Mouse (Mus musculus) 3T3-L1 (cell line): ENCODE results near the gene Prodh2.
A peak's percentile ranks its signal among the peaks of the same experiment; 100 is the strongest.
"Not testable (repeated sequence)": the region's sequence is repeated elsewhere in the genome, so short reads cannot be mapped to it uniquely, and the experiment has no call there.

ENCODE experiments used
- DNase-seq: peaks from one replicate; pipeline ENCODE4 v3.0.0-alpha.2; 2015; ENCODE audit warnings: low read depth, low spot score

The Prodh2 gene

DNA sequence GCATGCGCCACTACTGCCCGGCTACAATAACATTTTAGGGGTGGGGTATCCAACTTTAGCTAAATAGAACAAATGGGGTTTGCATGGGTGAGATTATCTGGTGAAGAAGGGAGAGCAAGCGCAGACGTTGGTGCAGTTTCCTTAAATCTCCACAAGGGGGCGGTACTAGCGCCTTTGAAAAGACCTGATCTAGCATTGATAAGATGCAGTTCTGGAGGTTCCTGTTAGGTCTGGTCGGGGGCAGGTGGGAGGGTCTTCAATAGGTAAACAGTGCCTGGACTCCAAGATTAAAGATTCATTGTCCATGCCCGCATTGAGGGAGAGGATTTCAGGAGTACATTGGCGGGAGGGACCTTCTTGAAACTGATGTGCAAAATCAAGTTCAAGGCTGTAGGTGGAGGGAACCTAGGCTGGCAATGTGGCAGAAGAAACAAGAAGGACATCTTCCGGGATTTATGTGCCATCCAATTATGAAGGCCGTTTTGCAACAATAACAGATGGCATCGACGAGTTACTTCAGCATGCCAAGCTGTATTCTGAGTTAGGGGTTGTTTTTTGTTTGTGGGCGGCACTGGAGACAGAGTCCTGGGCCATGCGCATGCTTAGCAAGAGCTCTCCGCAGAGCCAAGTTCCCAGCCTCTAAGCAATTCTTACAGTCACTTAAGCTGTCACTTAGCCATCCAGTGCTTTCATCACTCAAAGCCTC lies 3.0 kb upstream of the Prodh2 start:
- peak; percentile 56 for DNase-seq

GRCm38 (mm10) chr7:30490957-30491307 lies 2.5 kb upstream of the Prodh2 start:
- DNase-seq, result peak; percentile 5

- DNase-seq, result peak; percentile 79
Observed at GRCm38 (mm10) chr7:30492765-30493164, 657 bp upstream of the Prodh2 start.

GRCm38 (mm10) chr7:30495506-30496042 lies 2.2 kb downstream of the Prodh2 start:
- DNase-seq, result not testable (repeated sequence)

DNA sequence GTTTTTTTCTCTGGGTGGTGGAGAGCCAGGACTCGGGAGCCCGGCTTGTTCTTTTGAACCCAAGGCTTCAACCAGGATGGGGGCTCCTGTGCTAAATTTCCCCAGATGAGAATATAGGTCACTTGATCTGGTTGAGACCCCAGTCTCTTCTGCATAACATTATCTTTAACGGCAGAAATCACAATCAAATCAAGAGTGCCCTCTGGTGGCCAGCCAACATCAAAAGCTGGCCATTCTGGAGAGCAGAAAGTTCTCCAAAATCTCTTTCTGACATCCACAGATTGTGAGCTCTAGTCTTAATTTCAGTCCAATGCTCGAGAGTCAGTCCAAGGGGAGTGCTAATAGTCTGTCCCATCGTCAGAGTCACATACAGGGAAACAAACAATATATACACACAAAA lies 7.7 kb downstream of the Prodh2 start:
- not testable (repeated sequence) for DNase-seq

GRCm38 (mm10) chr7:30508061-30508460 lies 14.6 kb downstream of the Prodh2 start:
- DNase-seq, result no peak

DNA sequence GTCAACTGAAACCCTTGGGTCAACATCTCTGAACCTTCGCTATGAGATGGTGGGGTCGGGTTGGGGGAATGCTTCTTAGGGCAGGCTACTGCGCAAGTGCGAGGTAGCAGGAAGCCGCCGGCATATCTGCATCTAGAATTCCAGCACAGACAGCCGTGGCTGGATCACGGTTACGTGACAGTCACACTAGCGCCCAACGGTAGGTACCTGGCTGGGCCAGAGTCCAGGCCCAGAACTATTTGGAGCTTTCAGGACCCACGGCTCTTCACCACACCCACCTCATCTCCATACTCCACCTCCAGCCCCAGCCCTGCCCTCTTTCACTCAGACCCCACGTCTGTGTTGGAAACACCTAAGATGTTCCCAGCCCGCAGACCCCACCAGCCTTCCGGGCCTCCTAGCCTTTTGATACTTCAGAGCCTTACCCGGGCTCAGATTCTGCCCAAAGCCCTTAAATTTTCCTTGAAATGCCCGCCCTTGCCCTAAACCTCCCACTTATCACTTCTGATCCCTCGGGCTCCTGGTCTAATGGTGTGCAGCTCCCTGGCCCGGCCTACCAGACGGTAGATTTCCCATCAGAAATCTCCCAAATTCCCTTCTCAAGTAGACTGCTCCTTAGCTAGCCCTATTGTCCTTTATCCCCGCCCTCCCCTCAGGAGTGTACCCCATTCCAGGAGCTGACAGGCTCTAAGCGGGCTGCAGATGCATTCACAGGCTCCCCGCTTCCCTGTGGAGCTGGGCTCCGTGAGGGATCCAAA lies 21.8 kb downstream of the Prodh2 start:
- DNase-seq, result no peak

DNA sequence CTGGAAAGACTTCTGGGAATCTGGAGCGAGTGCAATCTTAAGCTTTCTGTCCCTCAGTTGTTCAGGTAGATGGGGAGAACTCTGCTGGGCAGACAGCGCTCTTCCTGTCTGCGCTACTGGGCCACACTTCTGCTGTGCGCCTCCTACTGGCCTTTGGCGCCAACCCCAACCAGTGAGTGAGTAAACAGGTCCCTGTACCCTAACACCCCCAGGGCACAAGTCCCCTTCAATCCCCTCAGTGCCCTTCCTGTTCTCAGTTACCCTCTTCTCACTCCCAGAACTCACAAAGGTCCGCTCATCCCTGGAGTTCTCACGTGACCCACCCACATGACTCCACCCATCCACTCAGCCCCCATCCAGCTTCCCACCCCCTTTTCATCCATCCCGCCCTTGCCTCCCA lies 24.9 kb downstream of the Prodh2 start:
- DNase-seq, result no peak

DNA sequence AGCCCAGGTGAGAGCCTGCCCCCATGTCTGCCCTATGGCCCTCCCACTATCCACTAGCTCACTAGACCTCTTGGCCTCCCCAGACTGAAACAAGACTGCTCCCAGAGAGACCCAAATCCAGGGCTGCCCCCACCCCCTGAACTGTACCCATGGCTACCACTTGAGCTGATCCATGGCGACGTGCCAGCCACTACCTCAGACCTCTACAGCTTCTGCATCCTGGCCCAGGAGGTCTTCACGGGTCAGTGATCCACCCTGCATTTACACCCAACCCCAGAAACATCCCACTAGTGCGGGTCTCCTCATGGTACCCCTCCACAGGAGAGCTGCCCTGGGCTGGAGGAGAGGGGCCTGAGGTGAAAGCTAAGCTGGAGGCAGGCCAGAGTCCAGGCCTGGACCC lies 27.0 kb downstream of the Prodh2 start:
- no peak for DNase-seq

GRCm38 (mm10) chr7:30520856-30521255 lies 27.4 kb downstream of the Prodh2 start:
- no peak for DNase-seq

- DNase-seq, result no peak
Observed at GRCm38 (mm10) chr7:30522871-30523270, 29.4 kb downstream of the Prodh2 start.

DNA sequence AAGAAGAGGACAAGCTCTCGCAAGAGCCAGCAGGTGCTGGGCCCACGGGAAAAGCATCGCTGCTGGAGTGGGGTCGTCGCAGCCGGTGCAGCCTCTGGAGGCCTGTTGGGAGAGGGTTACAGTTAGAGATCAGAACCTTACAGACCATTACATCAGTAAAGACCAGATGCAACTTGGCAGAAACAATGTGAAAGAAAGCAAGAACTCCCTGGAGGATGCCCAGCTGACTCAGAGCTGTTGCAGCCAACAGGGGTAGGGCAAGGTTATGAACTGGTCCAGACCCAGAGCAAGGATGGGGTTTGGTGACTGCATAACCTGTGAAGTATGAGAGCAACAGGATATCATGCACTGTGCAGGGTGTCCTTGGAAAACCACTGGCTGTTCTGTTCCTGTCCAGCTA lies 31.1 kb downstream of the Prodh2 start:
- DNase-seq, result peak; percentile 90

DNA sequence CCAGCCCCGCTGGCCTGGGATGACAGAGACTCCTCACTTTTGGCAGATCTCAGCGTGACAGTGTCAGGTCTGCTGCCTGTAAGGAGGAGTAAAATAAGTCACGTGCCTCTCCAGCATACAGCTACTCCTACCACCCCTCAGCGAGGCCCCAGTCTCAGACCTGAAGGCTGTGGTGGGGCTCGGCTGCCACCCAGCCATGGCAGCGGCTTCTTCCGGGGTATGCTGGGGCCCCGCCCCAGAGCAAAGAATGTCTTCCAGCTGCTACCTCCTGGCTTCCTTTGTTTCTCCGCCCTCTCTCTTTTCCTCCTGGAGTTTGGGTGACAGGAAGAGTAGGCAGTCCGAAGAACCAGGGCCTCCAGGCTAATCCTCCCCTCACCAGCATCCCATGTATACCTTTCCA lies 32.5 kb downstream of the Prodh2 start:
- no peak for DNase-seq

GRCm38 (mm10) chr7:30526399-30526798 lies 33.0 kb downstream of the Prodh2 start:
- DNase-seq, result no peak

DNA sequence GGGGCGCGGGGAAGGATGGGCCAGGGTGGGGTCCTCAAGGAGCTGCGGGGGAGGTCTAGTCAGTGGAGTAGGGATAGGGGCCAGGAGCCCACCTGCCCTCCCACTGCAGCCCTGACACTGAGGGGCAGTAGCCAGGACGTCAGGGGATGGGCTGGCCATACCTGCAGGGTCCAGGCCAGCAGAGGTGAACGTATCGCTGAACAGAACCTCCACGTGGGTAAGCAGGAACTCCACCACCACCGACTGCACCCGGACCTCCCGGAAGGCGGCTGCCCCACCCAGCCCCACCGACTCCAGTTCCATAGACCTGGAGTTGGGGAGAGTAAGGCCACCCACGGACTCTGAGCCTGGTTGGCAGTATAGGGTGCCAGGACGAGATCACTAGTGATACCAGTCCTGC lies 33.6 kb downstream of the Prodh2 start:
- DNase-seq, result no peak

DNA sequence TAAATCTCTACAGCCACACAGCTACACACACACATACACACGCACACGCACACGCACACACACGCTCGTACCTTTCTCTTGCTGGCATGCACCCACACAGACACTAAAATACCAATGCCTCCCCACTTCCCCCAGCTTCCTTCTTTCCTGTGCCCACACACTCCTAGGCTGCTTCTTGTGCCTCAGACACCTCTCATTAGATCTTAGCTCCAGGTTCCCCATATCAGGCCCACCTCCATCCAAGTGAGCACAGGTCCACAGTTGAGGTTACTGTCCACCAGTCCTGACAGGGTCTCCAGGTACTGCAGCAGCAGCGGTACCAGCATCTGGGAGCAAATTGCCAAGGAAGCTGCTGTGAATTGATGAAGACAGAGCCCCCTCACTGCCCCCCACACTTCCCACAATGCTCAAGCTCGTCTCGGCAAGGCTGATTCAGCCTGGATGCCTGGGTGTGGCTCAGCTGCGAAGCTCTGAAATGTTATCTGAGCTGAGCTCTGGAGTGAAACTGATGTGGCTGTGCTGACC lies 37.9 kb downstream of the Prodh2 start:
- DNase-seq, result no peak

DNA sequence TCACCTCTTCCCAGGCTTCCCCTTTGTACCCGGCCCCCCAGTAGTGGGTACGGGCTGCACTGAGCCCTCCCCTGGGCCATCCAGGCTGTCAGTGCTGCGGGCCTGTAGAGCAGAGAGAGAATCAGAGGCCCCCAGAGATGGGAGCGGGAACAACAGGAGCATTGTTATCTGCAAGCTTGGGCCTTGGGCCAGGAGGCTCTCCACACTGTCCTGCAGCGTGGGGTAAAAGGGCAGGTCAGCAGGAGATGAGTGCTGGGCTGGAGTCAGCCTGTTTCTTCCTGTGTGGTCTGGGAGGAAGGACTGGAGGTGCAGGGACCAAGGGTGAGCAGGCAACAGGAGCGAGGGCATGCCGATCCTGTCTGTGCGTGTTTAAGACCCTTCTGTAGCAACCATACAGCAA lies 39.5 kb downstream of the Prodh2 start:
- DNase-seq, result peak; percentile 49

DNA sequence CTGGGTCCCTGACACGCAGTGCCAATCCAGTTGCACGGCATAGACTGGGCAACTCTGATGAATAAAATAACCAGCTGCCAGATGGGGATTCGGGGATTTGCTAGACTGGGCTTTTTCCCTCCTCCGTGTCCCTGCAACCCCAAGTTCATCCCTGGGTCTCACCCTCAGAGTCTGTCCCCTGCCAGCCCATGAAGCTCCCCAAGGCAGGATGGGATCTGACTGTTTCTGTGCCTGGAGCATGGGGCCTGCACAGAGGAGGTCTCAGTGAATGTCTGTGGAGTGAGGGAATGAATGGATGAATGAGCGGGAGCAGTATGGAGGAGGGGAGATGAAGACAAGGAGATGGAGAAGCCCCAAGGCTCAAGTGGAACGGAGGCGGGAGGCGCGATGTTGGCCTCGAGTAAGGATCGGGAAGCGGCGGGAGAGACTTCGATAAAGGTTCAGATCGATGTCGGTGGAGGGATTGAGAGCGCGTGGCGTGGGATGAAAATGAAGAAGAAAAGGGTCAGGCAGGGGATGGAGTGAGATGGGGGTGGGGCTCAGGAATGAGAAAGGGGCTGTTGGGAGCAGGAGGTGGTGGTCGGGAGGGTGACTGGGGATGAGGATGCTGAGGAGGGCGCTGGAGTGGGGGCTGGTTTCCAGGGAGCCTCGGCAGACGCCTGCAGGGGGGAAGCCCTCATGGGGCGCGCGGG lies 40.7 kb downstream of the Prodh2 start:
- no peak for DNase-seq

DNA sequence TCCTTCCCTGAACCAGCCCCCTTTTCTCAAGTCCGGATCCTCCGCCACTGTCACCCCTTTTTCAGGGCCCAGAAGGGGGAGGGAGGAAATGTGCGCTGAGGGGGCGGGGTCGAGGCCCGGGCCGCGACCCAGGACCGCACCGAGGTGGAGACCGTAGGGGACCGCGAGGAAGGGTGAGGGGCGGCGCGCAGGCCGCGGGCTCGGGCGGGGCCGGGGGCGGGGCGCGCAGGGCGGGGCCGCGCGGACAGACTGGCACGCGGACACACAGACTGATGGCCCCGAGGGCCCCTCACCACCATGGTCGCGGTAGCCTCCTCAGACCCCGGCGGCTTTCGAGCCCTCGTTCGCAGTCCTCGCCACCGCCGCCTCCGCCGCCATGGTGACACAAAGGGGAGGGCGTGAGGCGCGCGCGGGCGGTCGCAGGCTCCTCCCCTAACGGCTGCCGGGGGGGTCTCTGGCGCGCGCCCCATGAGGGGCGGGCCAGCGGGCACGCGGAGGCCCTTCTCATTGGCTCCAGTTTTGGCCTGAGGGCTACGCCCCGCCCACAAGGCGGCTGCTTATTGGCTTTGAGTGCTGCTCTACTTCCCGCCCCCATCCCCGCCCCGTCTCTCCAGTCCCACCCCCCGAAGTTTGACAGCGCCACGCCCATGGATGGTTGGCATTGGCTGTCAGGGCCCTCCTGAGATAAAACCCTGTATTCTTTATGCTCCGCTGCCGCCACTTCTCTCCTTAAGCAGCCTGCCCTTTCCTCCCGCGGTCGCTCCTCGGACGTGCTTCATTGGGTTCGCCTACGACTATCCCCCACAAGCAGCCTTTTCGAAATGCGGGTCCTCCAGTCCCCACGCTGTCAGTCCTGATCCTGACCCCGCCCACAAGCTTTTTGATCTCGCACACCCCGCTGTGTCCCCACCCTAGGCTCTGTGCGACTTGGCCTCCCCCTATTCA lies 41.5 kb downstream of the Prodh2 start, which contains the start of gene Arhgap33:
Gene Arhgap33 (minus strand): TSS at position 428 of the 945 bp plus-strand sequence.
- DNase-seq, result peak; percentile 92

DNA sequence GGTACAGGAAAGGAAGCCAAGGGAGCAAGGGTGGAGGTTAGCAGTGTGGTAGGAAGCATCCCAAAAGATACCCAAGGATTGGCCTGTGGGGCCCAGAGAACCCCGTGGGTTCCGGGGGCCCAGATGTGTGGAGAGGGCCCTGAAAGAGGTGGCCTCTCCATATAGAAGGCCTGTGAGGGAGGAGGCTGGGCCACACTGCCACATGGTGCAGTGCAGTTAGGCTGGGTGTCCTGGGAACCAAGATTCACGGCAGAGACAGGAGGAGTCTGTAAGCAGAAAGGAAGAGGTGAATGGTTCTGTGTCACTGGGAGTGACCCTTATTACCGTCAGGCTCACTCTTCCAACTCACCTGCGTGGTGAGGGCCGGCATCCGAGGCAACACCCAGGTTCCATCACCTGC lies 47.1 kb downstream of the Prodh2 start:
- DNase-seq, result no peak

DNA sequence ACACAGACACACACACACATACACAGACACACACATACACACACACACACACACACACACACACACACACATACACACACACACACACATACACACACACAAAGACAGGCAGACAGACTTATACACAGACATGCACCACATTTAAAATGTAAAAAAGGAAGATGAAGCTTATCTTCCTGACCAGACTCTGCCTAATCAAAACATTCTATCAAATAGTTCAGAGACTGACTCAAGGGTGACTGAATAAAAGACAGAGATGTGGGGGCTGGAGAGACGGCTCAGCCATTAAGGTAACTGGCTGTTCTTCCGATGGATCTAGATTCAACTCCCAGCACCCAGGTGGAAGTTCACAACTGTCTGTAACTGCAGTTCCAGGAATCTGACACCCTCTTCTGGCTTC lies 50.9 kb downstream of the Prodh2 start:
- DNase-seq, result no peak
